Comparison of ENCODE assay signal across 8 mouse cellular contexts in the genomic region with DNA sequence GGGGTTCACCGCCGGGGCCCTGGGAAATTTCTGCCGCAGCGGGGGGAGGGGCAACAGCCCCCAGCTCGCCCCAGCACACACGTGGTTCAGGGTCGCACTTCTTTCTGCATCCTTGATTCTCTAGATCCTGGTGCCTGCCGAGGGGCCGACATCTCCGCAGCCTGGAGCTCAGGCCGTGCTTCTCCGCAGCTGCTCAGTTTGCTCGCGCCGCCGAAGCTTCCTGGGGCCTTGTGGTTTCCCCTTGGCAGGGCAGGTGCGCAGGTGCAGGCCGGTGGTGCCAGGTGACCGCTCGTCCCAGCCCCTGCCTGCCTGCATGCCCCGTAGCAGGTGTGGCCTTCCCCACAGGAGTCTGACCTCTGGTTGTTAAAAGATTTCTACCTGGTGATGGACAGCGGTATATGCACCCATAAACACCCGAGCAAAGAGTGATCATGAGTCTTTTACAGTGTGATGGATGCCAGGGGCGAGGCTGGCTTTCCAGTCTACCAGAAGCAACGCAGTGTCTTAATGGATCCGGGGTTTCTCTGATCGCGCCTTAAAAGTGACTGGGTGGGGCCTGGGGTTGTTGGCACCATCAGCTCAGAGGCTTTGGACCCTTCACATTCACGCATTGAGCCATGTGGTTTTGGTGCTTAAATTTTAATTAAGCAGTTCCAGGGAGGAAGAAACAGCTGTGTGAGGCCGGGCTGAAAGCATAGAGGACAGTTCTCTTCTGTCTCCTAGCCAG. TPM values are rescaled to one million over a fixed set of nuclear protein-coding genes. Genes with fewer than 3 reads are reported as not detected.
DNase-seq lines count a peak whose midpoint lies in the region; ATAC-seq lines count a peak whose summit lies in the region.

No protein-coding gene starts in this region.

- WGBS in embryonic facial prominence, embryonic 11.5 days, result 2% methylated on average over 30 of the region's 30 CpGs
- 3% methylated on average over 30 of the region's 30 CpGs for WGBS in hindbrain, embryonic 14.5 days
- WGBS in midbrain, embryonic 12.5 days, result 6% methylated on average over 29 of the region's 30 CpGs

- H3K9ac ChIP-seq in embryonic facial prominence, embryonic 11.5 days (replicated peaks; ENCODE audit: low read length), result peak overlapping the region; percentile 50; the same call in 1 of the 2 replicates
- H3K9ac ChIP-seq in hindbrain, embryonic 14.5 days, result peak overlapping the region; percentile 74
- H3K9ac ChIP-seq in midbrain, embryonic 12.5 days (replicated peaks), result peak overlapping the region; percentile 52

- H3K9me3 ChIP-seq in embryonic facial prominence, embryonic 11.5 days (replicated peaks; ENCODE audit: control insufficient read depth, low read length), result no peaks in the 10 kb centered on the region
- H3K9me3 ChIP-seq in hindbrain, embryonic 14.5 days (ENCODE audit: control insufficient read depth, low read length), result no peaks in the 10 kb centered on the region
- H3K9me3 ChIP-seq in midbrain, embryonic 12.5 days, result no peaks in the 10 kb centered on the region

- ATAC-seq in embryonic facial prominence, embryonic 11.5 days (replicated peaks; ENCODE audit: insufficient number of reproducible peaks, low FRiP score, low TSS enrichment, low read depth), result peak; percentile 41; the same call in 1 of the 2 replicates
- peak; percentile 63 for ATAC-seq in hindbrain, embryonic 14.5 days (ENCODE audit: low FRiP score)
- ATAC-seq in midbrain, embryonic 12.5 days (ENCODE audit: low FRiP score, low read depth), result peak; percentile 73

- H3K4me2 ChIP-seq in embryonic facial prominence, embryonic 11.5 days (ENCODE audit: low read depth, low read length), result peak overlapping the region; percentile 86
- peak overlapping the region; percentile 85 for H3K4me2 ChIP-seq in hindbrain, embryonic 14.5 days (replicated peaks)
- peak overlapping the region; percentile 82 for H3K4me2 ChIP-seq in midbrain, embryonic 12.5 days (replicated peaks)

- H3K4me1 ChIP-seq in embryonic facial prominence, embryonic 11.5 days (ENCODE audit: control insufficient read depth, insufficient read depth, low read length), result peaks cover 2% of the 10 kb centered on the region
- H3K4me1 ChIP-seq in hindbrain, embryonic 14.5 days (replicated peaks; ENCODE audit: control insufficient read depth, insufficient read depth, low read length), result peaks cover 20% of the 10 kb centered on the region
- H3K4me1 ChIP-seq in midbrain, embryonic 12.5 days, result peaks cover 11% of the 10 kb centered on the region

- peak; percentile 59 for DNase-seq in CD4-positive, CD25-positive, alpha-beta regulatory T cell, adult 2 months (ENCODE audit: low read depth, low spot score)
- DNase-seq in Muller cell, postnatal 12 days (ENCODE audit: inconsistent ontology term), result peak; percentile 29
- peak; percentile 29 for DNase-seq in embryonic facial prominence, embryonic 11.5 days (ENCODE audit: low spot score)
- peak; percentile 30 for DNase-seq in hindbrain, embryonic 14.5 days (ENCODE audit: low spot score)
- DNase-seq in layer of hippocampus, postnatal 14 days (ENCODE audit: low spot score in 2 of 2), result peak; percentile 25 to 50
- DNase-seq in splenic B cell, adult 2 months (ENCODE audit: low read depth, low spot score), result peak; percentile 25
- DNase-seq in urinary bladder, postnatal 14 days (ENCODE audit: low spot score), result no peak

- H3K27me3 ChIP-seq in embryonic facial prominence, embryonic 11.5 days (ENCODE audit: control insufficient read depth, insufficient read depth, low read length), result no peaks in the 10 kb centered on the region
- H3K27me3 ChIP-seq in hindbrain, embryonic 14.5 days (ENCODE audit: control insufficient read depth, insufficient read depth, low read length), result no peaks in the 10 kb centered on the region
- H3K27me3 ChIP-seq in midbrain, embryonic 12.5 days, result peaks cover 15% of the 10 kb centered on the region
- no peaks in the 10 kb centered on the region for H3K27me3 ChIP-seq in splenic B cell, adult 2 months (ENCODE audit: control insufficient read depth, insufficient read depth, low read length, poor library complexity, severe bottlenecking)

- H3K36me3 ChIP-seq in embryonic facial prominence, embryonic 11.5 days (replicated peaks; ENCODE audit: control insufficient read depth, insufficient read depth, low read depth, low read length), result no peaks in the 10 kb centered on the region
- no peaks in the 10 kb centered on the region for H3K36me3 ChIP-seq in hindbrain, embryonic 14.5 days (replicated peaks; ENCODE audit: control insufficient read depth, insufficient read depth)
- no peaks in the 10 kb centered on the region for H3K36me3 ChIP-seq in midbrain, embryonic 12.5 days
- no peaks in the 10 kb centered on the region for H3K36me3 ChIP-seq in splenic B cell, adult 2 months (ENCODE audit: control insufficient read depth, insufficient read depth, low read length, poor library complexity, severe bottlenecking)

- H3K4me3 ChIP-seq in embryonic facial prominence, embryonic 11.5 days (ENCODE audit: low read depth, low read length), result peak overlapping the region; percentile 35
- peak overlapping the region; percentile 49 for H3K4me3 ChIP-seq in hindbrain, embryonic 14.5 days (replicated peaks; ENCODE audit: low read length)
- H3K4me3 ChIP-seq in midbrain, embryonic 12.5 days, result peak overlapping the region; percentile 45

- H3K27ac ChIP-seq in embryonic facial prominence, embryonic 11.5 days (replicated peaks; ENCODE audit: low read depth, low read length), result no peak overlapping the region
- H3K27ac ChIP-seq in hindbrain, embryonic 14.5 days, result peak overlapping the region; percentile 34
- no peak overlapping the region; the same call in 1 of the 2 replicates for H3K27ac ChIP-seq in midbrain, embryonic 12.5 days (replicated peaks)

RNA-seq across cellular contexts. Expression of a gene that starts 12.6 kb away (rescaled TPM):
- polyA plus RNA-seq in embryonic facial prominence, embryonic 11.5 days (2014; fragmentation: Nextera tagmentation; extraction: Ambion mirVana), result 1.9 and 2.9 TPM in 2 replicates
- polyA plus RNA-seq in hindbrain, embryonic 14.5 days (2014; fragmentation: Nextera tagmentation; extraction: Ambion mirVana), result 66.1 and 76.6 TPM in 2 replicates
- 100 to 1,000 TPM; 318 to 332 TPM for total RNA-seq in layer of hippocampus, postnatal 14 days (2021)
- polyA plus RNA-seq in midbrain, embryonic 12.5 days (2016; fragmentation: Nextera tagmentation; extraction: Ambion mirVana), result 10.7 and 11.7 TPM in 2 replicates
